Comparison of ENCODE assay signal across 17 mouse cellular contexts in genomic region chr3:145912512-145912911, GRCm38 (mm10).
"Had no signal": no experiment of that assay in that cellular context is flagged by ENCODE, and none has a peak within 500 bp of the region (broad histone marks: within the 10 kb centered on the region; RNA-seq: fewer than 3 reads in every experiment).

No protein-coding gene starts in this region.

- ATAC-seq: lung, postnatal 0 days; midbrain, embryonic 13.5 days; midbrain, embryonic 15.5 days had no signal

- H3K4me3 ChIP-seq: lung, embryonic 15.5 days; megakaryocyte, embryonic 14.5 days; midbrain, embryonic 13.5 days; midbrain, embryonic 15.5 days; neural tube, embryonic 12.5 days; stomach, embryonic 15.5 days had no signal

- H3K27me3 ChIP-seq: lung, embryonic 15.5 days; midbrain, embryonic 13.5 days; midbrain, embryonic 15.5 days; neural tube, embryonic 12.5 days; stomach, embryonic 15.5 days had no signal

- H3K4me1 ChIP-seq: lung, embryonic 15.5 days; midbrain, embryonic 13.5 days; midbrain, embryonic 15.5 days; neural tube, embryonic 12.5 days; stomach, embryonic 15.5 days had no signal

- H3K9ac ChIP-seq: liver, embryonic 14.5 days; lung, embryonic 15.5 days; midbrain, embryonic 13.5 days; midbrain, embryonic 15.5 days; neural tube, embryonic 12.5 days; stomach, embryonic 15.5 days had no signal

- H3K4me2 ChIP-seq: lung, embryonic 15.5 days; midbrain, embryonic 13.5 days; midbrain, embryonic 15.5 days; neural tube, embryonic 12.5 days; stomach, embryonic 15.5 days had no signal

- H3K27ac ChIP-seq: liver, embryonic 14.5 days; lung, embryonic 15.5 days; macrophage; midbrain, embryonic 13.5 days; midbrain, embryonic 15.5 days; neural tube, embryonic 12.5 days; stomach, embryonic 15.5 days; stomach, postnatal 0 days had no signal

- H3K36me3 ChIP-seq: lung, embryonic 15.5 days; midbrain, embryonic 13.5 days; midbrain, embryonic 15.5 days; neural tube, embryonic 12.5 days; stomach, embryonic 15.5 days had no signal

- DNase-seq: lung, adult 2 months; lung, postnatal 14 days; lung, postnatal 36 days; right cerebral cortex, postnatal 14 days; thymus, adult 2 months; thymus, postnatal 25 days; thymus, postnatal 4 days had no signal

- H3K9me3 ChIP-seq: lung, embryonic 15.5 days; midbrain, embryonic 13.5 days; midbrain, embryonic 15.5 days; neural tube, embryonic 12.5 days; stomach, embryonic 15.5 days had no signal
